15 mouse cellular contexts compared by ENCODE assay signal in genomic region chr19:55714665-55715064, GRCm38 (mm10).
"Had no signal": no experiment of that assay in that cellular context is flagged by ENCODE, and none has a peak within 500 bp of the region (broad histone marks: within the 10 kb centered on the region; RNA-seq: fewer than 3 reads in every experiment).

No protein-coding gene starts in this region.

- H3K9ac ChIP-seq: limb, embryonic 13.5 days; liver, embryonic 12.5 days; liver, embryonic 15.5 days; lung, embryonic 15.5 days; midbrain, embryonic 13.5 days had no signal

- H3K36me3 ChIP-seq: limb, embryonic 10.5 days; limb, embryonic 13.5 days; liver, embryonic 12.5 days; liver, embryonic 15.5 days; lung, embryonic 15.5 days; midbrain, embryonic 10.5 days; midbrain, embryonic 13.5 days had no signal

- DNase-seq: kidney, adult 9 months; kidney, postnatal 14 days; kidney, postnatal 4 days; liver; right cerebral cortex, postnatal 14 days; right cerebral cortex, postnatal 4 days; thymus, postnatal 36 days had no signal

- H3K4me1 ChIP-seq: limb, embryonic 13.5 days; lung, embryonic 15.5 days; midbrain, embryonic 13.5 days had no signal

- H3K4me3 ChIP-seq: limb, embryonic 10.5 days; limb, embryonic 13.5 days; liver, embryonic 12.5 days; liver, embryonic 15.5 days; lung, embryonic 15.5 days; megakaryocyte, embryonic 14.5 days; midbrain, embryonic 10.5 days; midbrain, embryonic 13.5 days had no signal

- ATAC-seq: liver, embryonic 12.5 days; midbrain, embryonic 13.5 days had no signal

- H3K27ac ChIP-seq: limb, embryonic 10.5 days; limb, embryonic 13.5 days; liver, embryonic 12.5 days; liver, embryonic 15.5 days; lung, embryonic 15.5 days; midbrain, embryonic 10.5 days; midbrain, embryonic 13.5 days had no signal

- H3K4me2 ChIP-seq: limb, embryonic 13.5 days; liver, embryonic 12.5 days; liver, embryonic 15.5 days; lung, embryonic 15.5 days; midbrain, embryonic 13.5 days had no signal

- H3K9me3 ChIP-seq: limb, embryonic 10.5 days; limb, embryonic 13.5 days; liver, embryonic 12.5 days; liver, embryonic 15.5 days; lung, embryonic 15.5 days; megakaryocyte, embryonic 14.5 days; midbrain, embryonic 10.5 days; midbrain, embryonic 13.5 days had no signal

- H3K27me3 ChIP-seq: limb, embryonic 13.5 days; lung, embryonic 15.5 days; midbrain, embryonic 13.5 days had no signal
